Mouse (Mus musculus) adrenal gland, postnatal 25 days (tissue): ENCODE measurements around the gene Gm20547. TPM values are rescaled to one million over a fixed set of nuclear protein-coding genes. Genes with fewer than 3 reads are reported as not detected.
A peak's percentile ranks its signal among the peaks of the same experiment; 100 is the strongest.

Experiments
- DNase-seq: peaks from one replicate; pipeline ENCODE4 v3.0.0; 2021; ENCODE audit warnings: mixed read lengths
- total RNA-seq: library from RNA; stranded (reverse); gene quantifications from 2 replicates; pipeline ENCODE4 v1.2.3, GENCODE M21; 2021

The Gm20547 gene
- total RNA-seq, 1 experiment from 2014 or later = not detected

DNA sequence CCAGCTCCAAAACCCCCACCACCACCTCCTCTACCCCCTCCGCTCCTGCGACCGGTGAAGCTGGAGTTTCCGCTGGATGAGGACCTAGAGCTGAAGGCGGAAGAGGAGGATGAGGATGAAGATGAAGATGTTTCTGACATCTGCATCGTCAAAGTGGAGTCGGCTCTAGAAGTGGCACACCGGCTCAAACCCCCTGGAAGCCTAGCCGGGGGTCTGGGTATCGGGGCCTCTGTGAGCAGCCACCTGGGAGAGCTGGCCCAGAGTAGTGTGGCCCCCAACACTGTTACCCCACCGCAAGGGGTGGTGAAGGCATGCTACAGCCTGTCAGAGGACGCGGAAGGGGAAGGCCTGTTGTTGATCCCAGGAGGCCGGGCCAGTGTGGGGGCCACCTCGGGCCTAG, 13.9 kb upstream of the Gm20547 start:
- no peak for DNase-seq

DNA sequence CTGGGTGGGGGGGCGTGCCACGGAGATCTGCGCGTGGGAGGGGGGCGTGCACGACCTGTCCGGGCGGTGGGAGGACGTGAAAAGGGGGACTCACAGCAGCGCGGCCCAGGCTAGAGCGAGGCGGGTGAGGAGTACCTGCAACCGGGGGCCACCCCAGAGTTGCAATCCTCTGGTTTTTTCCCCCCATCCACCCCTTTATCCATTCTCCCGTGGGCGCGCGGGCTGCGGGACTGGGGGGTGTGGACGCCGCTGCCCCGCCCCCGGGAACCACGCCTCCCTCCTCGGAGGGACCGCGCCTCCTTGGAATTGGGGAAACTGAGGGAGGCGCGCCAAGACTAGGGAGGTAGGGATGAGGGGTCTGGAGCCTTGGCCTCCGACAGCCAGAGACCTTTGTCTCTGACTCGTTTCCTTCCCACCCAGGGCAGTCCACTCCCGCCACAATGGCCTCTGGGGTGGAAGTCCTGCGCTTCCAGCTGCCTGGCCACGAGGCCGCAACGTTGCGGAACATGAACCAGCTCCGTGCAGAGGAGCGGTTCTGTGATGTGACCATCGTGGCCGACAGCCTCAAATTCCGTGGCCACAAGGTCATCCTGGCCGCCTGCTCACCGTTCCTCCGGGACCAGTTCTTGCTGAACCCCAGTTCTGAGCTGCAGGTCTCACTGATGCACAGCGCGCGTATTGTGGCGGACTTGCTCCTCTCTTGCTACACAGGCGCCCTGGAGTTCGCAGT, 13.1 kb upstream of the Gm20547 start:
- peak; percentile 78 for DNase-seq

DNA sequence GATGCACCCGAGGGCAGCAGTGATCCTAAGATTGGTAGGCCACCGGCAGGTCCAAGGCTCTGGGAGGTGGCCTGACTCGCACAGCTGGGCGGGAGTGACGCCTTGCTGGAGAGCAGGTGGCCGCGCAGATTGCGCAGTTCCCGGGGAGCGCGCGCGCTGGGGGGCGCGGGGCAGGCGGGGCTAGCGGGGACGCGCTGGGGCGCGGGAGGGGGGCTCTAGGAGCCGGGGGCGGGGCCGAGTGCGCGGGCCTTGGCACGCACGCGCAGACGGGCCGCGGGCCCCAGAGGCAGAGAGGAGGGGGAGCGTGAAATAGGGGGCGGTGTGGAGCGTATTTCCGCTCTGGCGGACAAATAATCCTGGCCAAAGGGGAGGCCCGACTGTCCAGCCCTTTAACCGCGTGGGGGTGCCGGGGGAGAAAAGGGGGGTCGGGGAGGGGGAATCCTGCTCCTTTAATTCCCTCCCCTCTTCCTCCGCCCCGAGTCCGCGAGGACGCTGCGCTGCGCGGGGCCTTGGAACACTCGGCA, 12.3 kb upstream of the Gm20547 start:
- DNase-seq = peak; percentile 96

DNA sequence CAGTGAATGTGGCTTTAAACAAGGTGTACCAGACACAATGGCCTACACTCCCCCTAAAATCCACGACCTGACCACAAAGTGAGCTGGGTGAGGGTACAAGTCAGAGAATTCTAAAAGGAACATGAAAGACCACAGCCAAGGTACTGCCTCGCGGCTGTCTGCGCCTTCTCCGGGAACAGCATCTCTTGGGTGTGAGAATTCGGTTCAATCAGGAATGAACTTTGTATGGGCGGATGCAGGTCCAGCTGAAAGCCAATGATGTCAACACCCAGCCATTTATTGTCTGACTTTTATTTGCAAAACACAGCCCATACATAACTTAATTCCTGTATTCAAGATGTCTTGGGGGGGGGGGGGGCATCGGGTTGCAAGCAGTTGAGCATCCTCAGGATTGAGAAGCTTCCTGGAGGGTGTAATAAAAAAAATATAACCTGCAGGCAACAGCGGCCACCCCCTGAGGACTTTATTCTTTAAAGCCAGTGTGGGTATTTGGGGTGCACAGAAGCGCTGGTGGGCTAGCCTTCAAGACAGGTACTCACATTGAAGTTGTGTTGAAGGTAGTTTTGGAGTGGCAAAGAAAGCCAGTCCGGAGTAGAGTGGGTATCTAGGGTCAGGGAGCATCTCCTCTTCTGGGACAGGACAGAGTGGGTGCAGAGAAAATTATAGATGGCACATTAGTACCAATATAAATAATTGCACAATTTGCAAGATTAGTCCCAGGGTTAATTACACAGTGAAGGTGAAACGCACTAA, 11.4 kb upstream of the Gm20547 start:
- no peak for DNase-seq

DNA sequence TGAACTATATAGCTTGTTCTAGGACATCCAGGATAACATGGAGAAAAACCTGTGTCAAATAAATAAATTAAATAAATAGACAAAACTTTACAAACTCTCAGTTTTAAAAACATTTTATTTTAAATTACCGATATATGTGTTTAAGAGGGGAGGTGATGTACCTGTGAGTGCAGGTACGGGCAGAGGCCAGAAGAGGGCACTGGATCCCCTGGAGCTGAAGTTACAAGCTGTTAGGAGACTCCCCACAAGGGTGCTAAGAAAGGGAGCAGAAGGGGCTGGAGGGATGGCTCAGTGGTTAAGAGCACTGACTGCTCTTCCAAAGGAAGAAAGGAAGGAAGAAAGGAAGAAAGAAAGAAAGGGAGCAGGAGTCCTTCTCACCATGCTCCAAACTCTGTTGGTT, 9.5 kb upstream of the Gm20547 start:
- no peak for DNase-seq

DNA sequence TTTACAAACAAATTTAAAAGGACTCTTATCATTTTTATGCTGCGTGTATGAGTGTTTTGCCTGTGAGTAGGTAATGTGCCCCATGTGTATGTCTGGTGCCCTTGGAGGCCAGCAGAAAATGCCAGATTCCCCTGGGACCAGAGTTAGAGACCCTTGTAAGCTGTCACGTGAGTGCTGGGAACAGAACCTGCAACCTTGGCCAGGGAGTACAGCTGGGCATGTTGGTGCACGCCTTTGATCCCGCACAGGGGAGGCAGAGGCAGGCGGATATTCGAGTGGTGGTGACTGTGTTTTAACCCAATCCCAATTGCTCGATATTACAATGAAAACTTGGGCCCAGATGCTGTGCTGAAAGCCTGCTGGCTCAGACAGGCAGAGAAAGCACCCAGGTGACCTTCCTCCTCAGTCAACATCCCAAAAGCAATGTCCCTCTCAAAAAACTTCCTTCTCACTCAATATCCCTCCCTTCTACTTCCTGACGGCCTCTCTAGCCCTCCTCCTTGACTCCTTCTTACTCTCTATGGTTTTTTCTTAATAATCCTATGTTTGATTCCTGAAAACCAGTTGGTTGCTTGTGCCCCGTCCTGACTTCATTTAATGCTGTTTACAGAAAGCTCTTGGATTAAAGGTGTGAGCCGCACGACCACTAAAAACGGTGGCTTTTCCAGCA, 8.4 kb upstream of the Gm20547 start:
- DNase-seq = no peak

DNA sequence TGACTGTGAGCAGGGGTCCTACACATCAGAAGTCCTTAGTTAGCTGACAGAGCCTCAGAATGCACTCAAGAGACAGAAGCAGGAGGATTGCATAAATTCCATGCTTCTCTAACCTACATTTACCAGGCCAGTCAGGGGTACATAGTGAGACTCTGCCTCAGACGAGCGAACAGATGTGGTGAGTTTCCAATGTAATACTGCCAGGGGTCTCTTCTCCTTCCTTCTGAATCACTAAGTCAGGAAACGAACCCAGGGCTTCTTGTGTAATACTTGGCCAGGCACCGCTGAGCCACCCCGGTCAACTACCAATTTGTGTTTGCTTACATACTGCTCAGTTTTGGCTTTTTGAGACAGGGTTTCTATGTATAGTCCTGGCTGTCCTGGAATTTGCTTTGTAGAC, 6.1 kb upstream of the Gm20547 start:
- no peak for DNase-seq

DNA sequence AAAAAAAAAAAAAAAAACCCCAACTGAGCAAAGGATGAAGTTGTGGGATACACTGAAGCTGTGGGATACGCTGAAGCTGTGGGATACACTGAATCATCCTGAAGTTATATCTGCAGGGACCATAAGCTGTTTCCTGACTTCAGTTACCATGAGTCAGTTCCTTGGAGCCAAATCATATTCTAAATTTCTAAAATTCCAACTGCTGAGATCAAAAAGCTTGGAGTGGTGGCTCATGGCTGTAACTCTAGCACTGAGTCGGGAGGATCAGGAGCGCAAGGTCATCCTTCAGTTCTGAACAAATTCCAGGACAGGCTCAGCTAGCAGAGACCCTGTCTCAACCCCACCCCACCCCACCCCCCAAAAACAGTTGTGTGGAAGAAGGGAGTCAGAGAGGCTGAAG, 3.8 kb upstream of the Gm20547 start:
- DNase-seq = no peak

DNA sequence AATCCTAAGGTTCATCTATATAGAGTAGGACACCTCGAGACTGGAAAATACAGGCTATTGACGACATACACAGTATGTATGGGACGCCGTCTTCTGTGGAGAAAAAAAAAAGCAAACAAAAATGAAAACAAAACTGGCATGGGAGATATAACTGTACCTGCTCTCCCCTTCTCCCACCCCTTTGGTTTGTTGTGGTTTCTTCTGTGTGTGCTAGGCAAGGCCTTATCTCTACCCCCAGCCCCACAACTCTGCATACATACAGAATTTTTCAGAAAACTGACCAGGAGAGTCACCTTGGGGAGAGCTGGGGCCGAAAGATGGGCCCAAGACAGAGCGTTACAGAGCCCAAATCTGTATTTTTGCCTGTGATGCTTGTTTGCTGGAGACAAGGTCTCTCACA, 2.9 kb upstream of the Gm20547 start:
- no peak for DNase-seq

DNA sequence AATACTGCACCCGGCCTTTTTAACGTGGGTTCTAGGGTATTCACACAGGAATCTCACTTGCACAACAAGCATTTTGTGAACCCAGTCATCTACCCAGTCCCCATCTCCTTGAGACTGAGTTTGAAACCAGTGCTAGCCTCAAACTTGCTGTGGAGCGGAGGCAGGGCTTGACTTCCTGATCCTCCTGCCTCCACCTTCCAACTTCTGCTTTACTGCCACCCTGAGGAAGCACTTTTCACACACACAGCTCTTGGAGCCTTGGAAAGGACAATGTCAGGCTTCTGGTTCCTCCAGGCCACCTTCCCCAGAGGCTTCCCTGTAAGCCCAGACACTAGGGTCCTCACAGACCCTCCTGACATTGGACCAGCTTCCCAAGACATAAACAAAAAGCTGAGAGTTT, 1.5 kb upstream of the Gm20547 start:
- DNase-seq = no peak

DNA sequence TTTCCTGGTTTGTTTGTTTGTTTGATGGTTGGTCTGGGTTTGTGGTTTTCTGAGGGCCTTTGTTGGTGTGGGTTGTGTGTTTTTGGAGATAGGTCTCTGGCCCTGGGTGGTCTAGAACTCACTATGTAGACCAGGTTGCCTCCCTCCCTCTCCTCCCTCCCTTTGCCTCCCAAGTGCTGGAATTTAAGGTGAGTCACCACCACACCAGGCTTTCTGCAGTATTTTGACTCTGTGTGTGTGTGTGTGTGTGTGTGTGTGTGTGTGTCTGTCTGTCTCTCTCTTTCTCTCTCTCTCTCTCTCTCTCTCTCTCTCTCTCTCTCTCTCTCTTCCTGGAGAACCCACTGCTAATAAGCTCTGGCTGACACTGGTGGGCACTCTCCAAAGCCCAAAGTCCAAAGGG, 676 bp downstream of the Gm20547 start:
- DNase-seq = no peak

DNA sequence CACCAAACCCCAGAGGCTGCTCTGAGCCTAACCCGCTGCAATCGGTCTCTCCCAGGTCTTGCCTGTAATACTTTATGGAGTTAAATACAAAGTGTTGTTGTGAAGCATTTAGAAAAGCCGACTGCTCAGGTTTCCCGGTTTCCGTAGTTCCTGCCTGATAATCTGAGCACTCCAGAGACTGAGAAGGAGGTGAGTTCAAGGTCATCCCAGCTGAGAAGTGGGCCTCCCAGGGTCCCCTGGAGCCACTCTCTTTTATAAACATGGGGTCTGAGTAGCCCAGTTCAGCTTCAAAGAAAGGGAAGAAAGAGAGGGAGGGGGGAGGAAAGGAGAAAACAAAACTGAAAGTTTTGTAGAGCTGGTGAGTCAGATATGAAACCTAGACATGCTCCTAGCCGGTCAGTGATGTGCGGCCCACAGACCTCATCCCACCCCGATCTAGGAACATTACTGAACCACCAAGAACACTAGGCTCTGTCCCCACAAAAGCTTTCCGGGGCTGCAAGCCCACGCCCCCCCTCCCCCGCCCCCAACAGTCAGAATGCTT, 2.4 kb downstream of the Gm20547 start, which contains the start of gene Zbtb12:
TSS of gene Zbtb12 (plus strand) at position 148 of the 544 bp plus-strand sequence.
- DNase-seq = no peak

DNA sequence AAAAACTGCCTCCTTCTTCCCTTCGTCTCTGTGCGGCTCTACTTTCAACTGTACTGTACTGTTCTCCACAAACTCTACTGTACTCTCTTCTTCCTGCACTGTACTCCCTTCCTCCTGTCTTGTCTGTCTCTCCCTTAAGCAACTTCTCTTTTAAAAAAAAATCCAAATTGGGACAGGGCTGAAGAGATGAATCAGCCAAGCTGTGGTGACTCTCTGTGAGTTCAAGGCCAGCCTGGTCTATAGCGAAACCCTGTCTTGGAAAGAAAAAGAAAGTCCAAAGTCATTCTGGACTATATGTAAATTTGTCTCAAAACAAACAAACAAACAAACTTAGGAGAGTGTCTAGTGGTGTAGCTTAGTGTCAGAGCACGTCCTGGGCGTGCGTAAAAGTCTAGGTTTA, 7.5 kb downstream of the Gm20547 start:
- DNase-seq = no peak

DNA sequence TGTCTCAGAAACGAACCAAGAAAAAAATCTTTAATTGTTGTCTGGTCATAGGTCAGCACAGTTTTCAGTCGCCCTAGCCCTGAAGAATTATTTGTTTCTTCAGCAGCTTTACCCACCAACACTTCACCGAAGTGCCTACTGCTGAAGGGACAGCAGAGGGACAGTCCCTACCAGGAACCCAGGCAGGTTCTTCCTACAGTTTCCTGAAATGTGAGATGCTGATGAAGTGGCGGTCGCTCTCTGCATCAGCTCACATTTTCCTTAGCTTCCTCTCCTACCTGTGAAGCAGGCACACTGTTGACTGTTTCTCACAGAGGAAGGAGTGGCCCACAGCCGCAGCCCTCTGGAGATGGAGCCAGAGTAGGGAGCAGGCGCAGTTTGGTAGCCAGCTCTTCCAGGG, 15.9 kb downstream of the Gm20547 start:
- no peak for DNase-seq

DNA sequence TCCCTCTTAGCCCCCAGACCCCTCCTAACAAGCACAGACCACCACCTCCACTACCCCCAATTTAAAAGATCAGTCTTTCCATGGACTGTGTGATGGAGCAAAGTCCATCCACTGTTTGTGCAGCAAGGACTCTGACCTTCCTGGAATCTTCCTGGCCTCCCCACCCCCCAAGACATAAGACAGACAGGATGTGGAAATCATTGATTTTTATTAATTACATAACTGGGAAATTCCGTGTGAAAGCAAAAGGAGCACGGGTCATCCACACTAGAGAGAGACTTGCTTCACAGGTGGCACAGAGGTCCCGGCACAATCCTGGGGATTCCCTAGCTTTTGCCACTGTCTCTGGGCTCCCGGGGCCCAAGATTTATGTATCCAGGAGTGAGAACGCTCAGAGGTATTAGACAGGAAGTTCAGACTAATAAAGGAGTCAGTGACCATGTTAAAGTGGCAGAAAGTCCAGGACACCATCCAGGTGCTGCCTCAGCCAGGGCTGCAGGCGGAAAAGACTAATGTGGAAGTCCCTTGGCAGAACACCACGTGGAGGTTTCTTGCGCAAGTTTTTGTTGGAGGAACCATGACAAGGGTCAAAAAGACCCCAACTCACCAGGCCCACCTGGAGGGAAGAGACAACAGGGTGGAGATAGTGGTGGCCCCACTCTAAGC, 19.3 kb downstream of the Gm20547 start, which contains the start of gene Cfb:
TSS of gene Cfb (minus strand) at position 103 of the 666 bp plus-strand sequence.
- DNase-seq = no peak

DNA sequence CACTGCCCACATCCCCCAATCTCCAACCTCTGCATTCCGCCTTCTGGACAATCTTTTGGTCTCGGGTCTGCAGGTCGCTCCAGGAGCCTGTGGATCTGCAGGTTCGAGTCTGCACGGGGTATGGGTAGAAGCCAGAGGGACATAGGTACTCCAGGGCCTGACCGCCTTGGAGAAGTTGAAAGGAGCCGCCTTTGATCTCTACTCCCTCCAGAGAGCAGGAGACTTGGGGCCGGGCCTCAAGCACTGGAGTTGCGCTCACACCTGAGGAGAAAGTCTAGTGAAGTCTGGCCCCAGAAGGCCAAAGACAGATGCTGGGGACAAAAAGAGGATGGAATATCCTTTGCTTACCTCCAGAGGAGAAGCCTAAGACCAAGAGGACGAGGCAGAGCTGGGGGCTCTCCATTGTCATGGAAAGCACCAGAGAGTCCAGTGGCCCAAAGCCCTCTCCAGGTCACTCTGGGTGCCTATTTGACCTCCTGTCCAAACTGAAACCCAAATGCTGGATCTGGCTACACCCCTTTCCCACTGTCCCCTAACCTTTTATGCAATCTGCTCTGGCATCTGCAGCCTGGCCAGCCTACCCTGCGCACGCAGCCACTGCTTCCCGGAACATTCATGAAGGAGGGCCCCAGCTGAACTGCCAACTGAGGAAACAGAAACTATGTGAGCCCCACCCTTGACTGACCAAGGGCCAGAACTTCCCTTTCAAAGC, 20.0 kb downstream of the Gm20547 start:
- no peak for DNase-seq

DNA sequence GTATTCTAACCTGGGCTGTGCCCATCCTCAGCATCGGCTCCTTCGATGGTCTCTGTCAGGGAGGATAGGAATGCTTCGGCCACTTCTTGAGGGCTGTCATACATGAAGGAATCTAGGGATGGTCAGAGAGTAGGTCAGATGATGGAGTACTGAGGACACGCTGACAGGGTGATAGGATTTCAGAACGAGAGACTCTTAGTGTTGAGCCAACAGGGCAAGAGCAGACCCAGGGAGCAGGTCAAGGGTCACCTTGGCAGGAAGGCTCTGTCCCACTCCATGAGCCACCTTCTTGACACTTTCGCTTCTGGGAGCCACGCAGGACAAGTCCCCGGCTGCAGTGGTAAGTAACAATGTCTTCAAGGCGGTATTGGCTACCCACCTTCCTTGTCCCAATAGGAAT, 21.3 kb downstream of the Gm20547 start:
- no peak for DNase-seq

DNA sequence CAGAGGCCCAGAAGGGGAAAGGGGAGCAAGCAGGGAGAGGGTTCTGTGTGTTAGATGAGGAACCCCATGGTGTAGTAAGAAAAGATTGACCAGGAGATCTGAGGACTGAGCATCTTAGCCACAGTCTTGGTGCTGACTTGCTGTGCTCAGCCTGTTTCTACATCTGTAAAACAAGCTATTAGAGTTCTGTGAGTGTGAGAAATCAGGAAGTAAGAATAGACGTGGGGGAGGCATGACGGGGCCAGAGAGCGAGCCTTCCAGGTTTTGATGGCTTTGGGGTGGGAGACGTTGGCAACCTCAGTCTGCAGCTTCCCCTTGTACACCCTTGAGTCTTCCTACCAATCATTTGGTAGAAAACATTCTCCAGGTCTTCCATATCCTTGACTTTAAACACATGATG, 23.2 kb downstream of the Gm20547 start:
- DNase-seq = no peak

DNA sequence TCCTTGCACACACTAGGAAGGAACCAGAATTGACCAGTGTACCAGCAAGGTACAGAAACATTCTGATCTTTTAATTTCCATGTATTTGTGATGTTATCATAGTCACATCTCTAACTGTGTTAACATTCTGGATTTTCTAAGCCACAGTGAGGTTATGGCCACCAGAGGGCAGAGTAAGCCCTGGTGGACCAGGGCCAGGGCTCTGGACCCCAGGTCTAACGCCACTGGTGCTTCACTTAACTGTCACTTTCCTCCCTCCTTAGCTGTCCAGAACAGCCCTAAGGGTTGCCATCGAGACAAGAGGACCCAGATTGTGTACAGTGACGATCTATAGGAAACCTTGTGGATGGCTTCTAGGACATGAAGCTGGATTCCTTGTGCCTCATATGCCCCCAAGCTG, 26.0 kb downstream of the Gm20547 start:
- DNase-seq = peak; percentile 59

DNA sequence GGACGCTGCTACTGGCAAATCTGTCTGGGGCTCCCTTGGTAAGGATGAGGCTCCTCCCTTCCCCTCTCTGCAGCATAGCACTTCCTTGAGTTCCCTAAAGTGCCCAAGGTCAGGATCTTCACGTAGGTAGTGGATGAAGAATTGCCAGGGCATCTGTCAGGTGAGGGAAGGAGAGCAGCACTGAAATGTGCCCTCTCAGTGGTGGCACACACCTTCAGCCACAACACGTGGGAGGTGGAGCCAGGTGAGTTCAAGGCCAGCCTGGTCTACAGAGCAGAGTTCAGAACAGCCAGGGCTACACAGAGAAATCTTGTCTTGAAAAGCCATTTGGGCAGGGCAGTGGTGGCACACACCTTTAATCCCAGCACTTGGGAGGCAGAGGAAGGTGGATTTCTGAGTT, 27.1 kb downstream of the Gm20547 start:
- DNase-seq = no peak

DNA sequence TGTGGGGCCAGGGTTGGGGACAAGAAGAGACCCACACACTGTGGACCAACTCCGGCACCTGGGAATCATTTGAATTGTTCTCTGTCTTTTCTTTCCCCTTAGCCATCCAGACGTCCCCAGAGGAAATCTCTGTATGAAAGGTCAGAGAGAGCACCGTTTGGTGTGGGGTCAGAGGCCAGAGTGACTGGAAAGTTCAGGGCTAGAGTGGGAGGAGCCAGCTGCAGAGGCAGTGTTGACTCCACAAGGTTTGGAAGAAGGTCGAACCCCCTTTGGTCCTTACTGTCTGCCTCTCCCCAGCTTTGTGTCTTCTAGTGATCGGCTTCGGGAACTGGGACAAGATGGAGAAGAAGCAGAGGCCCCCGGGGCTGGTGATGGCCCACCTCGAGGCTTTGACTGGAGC, 28.3 kb downstream of the Gm20547 start:
- DNase-seq = no peak
